Mouse (Mus musculus): ENCODE results near the gene Gm19684. TPM values are rescaled to one million over a fixed set of nuclear protein-coding genes. Genes with fewer than 3 reads are reported as not detected.
"Not testable (repeated sequence)": the region's sequence is repeated elsewhere in the genome, so short reads cannot be mapped to it uniquely, and the experiment has no call there.

The Gm19684 gene
- polyA plus RNA-seq, 1 experiment = not detected

DNA sequence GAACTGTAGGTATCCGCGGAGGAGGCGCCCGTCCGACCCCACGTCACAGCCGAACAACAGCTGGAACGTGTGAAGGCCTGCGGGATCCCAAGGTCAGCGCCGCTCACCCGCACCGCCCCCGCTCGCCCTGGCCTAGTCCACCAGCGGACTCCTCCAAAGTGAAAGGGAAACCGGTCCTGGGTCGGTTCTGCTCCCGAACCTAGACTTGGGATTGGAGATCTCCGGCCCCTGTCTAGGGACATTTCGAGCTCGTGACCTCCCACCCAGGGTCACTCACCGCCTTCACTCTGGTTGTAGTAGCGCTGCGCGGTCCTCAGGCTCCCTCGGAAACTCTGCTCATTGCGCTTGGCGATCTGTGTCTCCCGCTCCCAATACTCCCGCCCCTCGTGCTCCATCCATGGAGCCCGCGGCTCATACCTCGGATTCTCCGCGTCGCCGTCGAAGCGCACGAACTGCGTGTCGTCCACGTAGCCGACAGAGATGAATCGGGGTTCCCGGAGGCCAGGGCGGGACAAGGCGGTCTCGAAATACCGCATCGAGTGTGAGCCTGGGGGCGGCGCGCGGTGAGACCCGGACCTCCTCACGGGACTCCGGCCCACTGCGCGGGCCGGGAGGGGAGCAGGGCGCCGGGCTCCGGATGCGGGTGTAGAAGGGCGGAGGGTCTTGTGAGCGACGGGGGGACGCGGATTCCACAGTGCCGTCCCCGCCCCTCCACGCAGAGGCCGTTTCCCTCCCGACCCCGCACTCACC, 23.8 kb downstream of the Gm19684 start:
- TF ChIP-seq GATA1 (IDR thresholded peaks at IDR 0.05; ENCODE audit: low read length) (no peak), TAL1 (IDR thresholded peaks at IDR 0.05; ENCODE audit: low read length) (no peak)
- no peaks in the 10 kb centered on the region for H3K36me3 ChIP-seq (ENCODE audit: control insufficient read depth)
- H3K9me3 ChIP-seq (ENCODE audit: control insufficient read depth, low read length) = no peaks in the 10 kb centered on the region
- H3K4me1 ChIP-seq (ENCODE audit: control insufficient read depth) = no peaks in the 10 kb centered on the region; the same call in 1 of the 2 replicates
- peaks cover 23% of the 10 kb centered on the region for H3K27me3 ChIP-seq (ENCODE audit: control insufficient read depth)
- H3K4me3 ChIP-seq (replicated peaks) = no peak overlapping the region

DNA sequence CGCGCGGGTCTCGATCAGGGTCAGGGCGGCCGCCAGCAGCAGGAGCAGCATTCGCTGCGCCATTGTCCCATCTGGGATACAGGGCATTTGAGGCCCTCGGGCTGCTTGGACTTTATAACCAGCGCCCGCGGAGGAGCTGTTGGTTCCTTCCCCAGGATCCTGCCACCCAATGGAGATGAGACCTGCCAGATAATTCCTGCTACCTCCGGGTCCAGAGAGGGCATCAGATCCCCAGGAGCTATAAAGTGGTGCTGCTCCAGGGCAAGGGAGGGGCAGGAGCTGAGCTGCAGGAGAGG, 24.3 kb downstream of the Gm19684 start:
- H3K4me3 ChIP-seq (replicated peaks); H3K9me3 ChIP-seq (ENCODE audit: control insufficient read depth, low read length); H3K4me1 ChIP-seq (ENCODE audit: control insufficient read depth); H3K36me3 ChIP-seq (ENCODE audit: control insufficient read depth): not testable (repeated sequence)
- peaks cover 23% of the 10 kb centered on the region for H3K27me3 ChIP-seq (ENCODE audit: control insufficient read depth)

DNA sequence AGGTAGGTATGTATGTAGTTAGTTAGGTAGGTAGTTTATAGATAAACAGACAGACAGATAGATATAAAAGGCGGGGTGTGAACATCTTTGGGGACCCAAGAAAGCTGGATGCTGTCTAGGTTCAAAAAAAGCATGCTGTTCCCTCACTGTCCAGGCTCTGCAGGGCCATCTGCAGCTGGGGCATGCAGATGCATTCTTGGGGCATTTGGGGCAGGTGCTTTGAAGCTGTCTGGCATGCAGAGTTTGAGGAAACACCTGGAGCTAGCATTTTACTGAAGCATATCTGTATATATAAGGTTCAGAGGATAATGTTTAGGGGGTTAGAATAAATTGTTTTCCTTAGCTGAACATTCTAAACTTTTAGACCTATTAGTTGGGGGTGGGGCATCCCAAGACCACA, 25.5 kb downstream of the Gm19684 start:
- H3K27me3 ChIP-seq (ENCODE audit: control insufficient read depth) = peaks cover 23% of the 10 kb centered on the region
- H3K4me1 ChIP-seq (ENCODE audit: control insufficient read depth); H3K36me3 ChIP-seq (ENCODE audit: control insufficient read depth): not testable (repeated sequence)

DNA sequence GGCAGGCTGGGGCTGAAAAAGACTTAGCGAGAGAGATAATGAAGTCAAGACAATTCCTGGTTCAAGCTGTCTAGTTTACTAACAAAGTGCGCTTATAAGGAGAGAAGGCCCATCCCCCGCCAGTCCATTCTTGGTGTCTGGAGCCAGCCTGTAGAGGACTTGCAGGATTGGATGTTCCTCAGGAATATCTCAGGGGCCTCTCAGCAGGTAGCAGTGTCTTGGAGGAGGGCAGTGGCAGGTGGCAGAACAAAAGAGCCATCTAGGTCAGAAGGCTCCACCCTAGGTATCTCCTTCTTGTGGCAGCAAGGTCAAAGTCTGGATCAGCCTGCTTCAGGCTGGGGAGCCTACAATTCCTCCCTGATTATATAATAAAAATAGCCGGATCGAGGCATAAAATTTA, 27.0 kb downstream of the Gm19684 start:
- H3K4me3 ChIP-seq (replicated peaks); H3K36me3 ChIP-seq (ENCODE audit: control insufficient read depth); H3K9me3 ChIP-seq (ENCODE audit: control insufficient read depth, low read length); H3K4me1 ChIP-seq (ENCODE audit: control insufficient read depth): not testable (repeated sequence)
- H3K27me3 ChIP-seq (ENCODE audit: control insufficient read depth) = peaks cover 23% of the 10 kb centered on the region

More for the DNA sequence above, 25.5 kb downstream of the Gm19684 start:
- H3K9me3 ChIP-seq (ENCODE audit: control insufficient read depth, low read length); H3K4me3 ChIP-seq (replicated peaks): not testable (repeated sequence)

DNA sequence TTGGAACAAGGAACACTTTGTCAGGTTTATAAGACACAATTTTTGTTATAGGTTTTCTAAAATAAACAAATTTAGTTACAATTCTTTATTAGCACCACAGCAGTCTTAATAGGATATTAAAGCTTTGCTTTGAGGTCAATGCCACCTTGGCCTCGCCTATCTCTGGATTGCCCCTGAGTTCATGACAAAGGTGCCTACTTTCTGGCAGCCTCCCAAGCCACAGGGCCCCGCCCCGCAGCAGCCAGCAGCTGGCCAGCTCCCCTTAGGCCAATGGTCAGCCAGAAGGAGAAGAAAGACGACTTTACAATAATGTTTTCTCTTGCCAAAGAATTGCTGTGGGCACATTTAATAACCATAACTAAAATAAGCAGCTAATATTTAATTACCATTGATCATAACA, 29.7 kb downstream of the Gm19684 start:
- H3K4me3 ChIP-seq (replicated peaks); H3K9me3 ChIP-seq (ENCODE audit: control insufficient read depth, low read length); H3K36me3 ChIP-seq (ENCODE audit: control insufficient read depth); H3K4me1 ChIP-seq (ENCODE audit: control insufficient read depth): not testable (repeated sequence)
- peaks cover 12% of the 10 kb centered on the region for H3K27me3 ChIP-seq (ENCODE audit: control insufficient read depth)

DNA sequence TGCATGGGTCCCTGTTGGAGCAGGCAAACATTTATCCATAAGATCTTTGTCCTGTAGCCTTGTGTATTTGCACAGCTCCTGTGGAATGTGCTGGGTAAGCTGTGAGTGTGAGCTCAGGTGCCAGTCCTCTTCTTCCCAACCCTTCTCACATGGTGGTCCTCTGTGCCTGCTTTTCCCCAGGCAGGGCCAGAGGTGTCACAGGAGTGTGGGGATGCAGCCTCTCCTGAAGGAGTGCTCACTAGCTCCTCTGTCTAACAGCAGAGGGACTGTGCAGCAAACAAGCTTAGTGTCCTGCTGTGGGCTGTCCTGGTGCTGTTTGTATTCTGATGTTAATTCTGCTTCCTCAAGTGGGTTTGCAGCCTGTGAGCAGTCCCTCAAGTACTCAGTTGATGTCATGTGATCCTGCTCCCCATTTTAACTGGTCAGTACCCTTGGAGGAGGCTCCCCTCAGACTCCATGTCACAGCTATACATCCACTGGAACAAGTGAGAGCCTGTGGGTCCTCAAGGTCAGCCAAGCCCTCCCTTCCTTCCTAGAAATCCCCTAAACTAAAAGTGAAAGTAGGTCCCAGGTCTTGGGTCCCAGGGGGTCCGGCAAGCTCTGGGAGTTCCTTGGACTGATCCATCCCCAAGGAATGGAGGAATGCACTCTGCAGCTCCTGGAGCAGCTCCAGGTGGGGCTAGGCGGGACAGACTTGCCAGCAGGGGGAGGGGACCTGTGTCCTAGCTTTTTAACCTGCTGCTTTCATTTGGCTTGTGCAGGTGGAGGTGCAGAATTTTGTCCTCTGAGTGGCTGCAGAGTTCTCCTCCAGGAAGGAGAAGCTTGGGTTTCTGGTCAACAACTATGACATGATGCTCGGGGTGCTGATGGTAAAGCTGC, 33.0 kb downstream of the Gm19684 start:
- no peaks in the 10 kb centered on the region for H3K9me3 ChIP-seq (ENCODE audit: control insufficient read depth, low read length)
- no peak for TF ChIP-seq TAL1 (IDR thresholded peaks at IDR 0.05; ENCODE audit: low read length)
- no peak for TF ChIP-seq GATA1 (IDR thresholded peaks at IDR 0.05; ENCODE audit: low read length)
- peaks cover 28% of the 10 kb centered on the region for H3K27me3 ChIP-seq (ENCODE audit: control insufficient read depth)
- H3K4me3 ChIP-seq (replicated peaks) = no peak overlapping the region
- no peaks in the 10 kb centered on the region for H3K4me1 ChIP-seq (ENCODE audit: control insufficient read depth)
- H3K36me3 ChIP-seq (ENCODE audit: control insufficient read depth) = no peaks in the 10 kb centered on the region

DNA sequence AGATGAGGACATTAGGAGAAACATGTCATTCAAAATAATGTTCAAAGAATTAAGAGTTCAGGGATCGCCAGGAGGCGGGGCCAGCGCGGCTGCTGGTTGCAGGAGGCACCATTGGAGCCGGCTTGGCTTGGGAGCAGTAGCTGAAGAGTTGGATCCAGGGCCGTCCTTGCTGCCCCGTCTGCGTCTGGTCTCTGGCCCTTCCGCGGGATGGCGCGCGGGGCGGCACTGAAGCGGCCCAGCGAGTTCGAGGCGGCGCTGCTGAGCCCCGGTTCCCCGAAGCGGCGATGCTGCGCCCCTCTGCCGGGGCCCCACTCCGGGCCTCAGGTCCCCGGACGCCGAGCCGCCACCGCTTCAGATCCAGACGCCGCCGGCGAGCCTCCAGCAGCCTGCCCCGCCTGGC, 36.3 kb downstream of the Gm19684 start:
- H3K27me3 ChIP-seq (ENCODE audit: control insufficient read depth) = peaks cover 43% of the 10 kb centered on the region

DNA sequence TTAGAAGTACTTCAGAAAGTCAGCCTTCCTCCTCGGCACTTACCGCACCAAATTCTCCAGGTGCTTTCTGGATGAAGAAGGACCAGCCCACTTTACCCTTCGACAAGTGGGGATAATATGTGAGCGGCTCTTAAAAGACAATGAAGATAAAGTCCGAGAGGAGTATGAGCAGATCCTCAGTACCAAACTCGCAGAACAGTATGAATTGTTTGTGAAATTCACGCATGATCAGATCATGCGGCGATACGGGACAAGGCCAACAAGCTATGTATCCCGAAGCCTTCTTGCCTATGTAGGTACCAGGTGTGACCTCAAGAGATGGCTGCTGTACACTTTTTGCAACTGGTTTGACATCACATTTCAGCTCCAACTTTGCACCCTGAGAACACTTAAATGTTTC, 36.8 kb downstream of the Gm19684 start:
- not testable (repeated sequence) for H3K36me3 ChIP-seq (ENCODE audit: control insufficient read depth); H3K4me1 ChIP-seq (ENCODE audit: control insufficient read depth); H3K9me3 ChIP-seq (ENCODE audit: control insufficient read depth, low read length); H3K4me3 ChIP-seq (replicated peaks)
- H3K27me3 ChIP-seq (ENCODE audit: control insufficient read depth) = peaks cover 43% of the 10 kb centered on the region

More for the DNA sequence above, 36.3 kb downstream of the Gm19684 start:
- not testable (repeated sequence) for H3K4me3 ChIP-seq (replicated peaks); H3K4me1 ChIP-seq (ENCODE audit: control insufficient read depth); H3K36me3 ChIP-seq (ENCODE audit: control insufficient read depth); H3K9me3 ChIP-seq (ENCODE audit: control insufficient read depth, low read length)

DNA sequence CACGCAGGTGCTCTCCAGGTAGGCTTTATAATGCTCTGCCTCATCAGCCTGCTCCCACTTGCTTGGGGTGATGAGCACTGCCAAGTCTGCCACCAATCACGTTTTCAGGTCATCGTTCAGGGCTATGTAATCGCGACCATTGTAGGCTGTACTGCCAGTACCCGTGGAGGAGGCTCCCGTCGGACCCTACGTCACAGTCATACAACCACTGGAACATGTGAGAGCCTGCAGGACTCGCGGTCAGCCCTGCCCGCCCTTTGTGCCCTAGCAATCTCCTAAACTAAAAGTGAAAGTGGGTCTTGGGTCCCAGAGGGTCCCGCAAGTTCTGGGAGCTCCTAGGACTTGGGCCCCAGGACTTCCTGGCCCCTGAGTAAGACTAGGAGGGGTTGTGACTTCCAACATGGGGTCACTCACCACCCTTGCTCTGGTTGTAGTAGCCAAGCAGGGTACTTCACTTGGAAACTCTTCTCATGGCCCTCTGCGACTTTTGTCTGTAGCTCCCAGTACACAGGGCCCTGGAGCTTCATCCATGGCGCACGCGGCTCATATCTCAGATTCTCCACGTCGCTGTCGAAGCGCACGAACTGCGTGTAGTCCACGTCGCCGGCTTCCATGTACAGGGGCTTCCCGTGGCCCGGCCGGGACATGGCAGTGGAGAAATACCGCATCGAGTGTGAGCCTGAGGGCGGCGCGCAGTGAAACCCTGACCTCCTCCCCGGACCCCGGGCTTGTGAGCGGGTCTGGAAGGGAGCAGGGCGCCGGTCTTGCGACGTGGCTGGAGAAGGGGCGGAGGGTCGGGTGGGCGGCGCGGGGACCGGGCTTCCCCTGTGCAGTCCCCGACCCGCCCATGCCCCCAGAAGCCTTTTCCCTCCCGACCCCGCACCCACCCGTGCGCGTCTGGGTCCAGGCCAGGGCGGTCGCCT, 39.9 kb downstream of the Gm19684 start:
- H3K4me3 ChIP-seq (replicated peaks) = no peak overlapping the region

DNA sequence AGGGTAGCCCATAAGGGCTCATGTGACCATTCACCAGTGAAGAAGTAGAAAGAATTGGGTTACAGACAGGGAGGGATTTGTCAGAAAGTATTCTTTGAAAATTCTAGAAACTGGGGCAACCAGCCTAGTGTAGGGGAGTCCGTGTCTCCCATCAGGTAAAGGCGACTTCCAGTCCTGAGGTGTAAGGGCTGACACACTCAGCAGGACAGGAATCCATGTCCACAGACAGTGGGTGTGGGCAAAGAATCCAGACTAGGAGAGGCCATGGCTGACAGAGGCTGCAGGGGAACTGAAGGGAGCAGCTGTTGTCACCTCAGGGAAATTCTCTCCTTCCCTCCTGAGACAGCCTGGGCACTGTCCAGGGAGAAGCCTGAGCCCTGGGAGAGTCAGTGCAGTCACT, 45.4 kb downstream of the Gm19684 start:
- not testable (repeated sequence) for H3K4me3 ChIP-seq (replicated peaks); H3K9me3 ChIP-seq (ENCODE audit: control insufficient read depth, low read length); H3K36me3 ChIP-seq (ENCODE audit: control insufficient read depth); H3K4me1 ChIP-seq (ENCODE audit: control insufficient read depth)
- H3K27me3 ChIP-seq (ENCODE audit: control insufficient read depth) = peaks cover 35% of the 10 kb centered on the region

More for the DNA sequence above, 39.9 kb downstream of the Gm19684 start:
- H3K27me3 ChIP-seq (ENCODE audit: control insufficient read depth) = peaks cover 38% of the 10 kb centered on the region
- no peaks in the 10 kb centered on the region for H3K4me1 ChIP-seq (ENCODE audit: control insufficient read depth)
- H3K9me3 ChIP-seq (ENCODE audit: control insufficient read depth, low read length) = no peaks in the 10 kb centered on the region
- no peaks in the 10 kb centered on the region for H3K36me3 ChIP-seq (ENCODE audit: control insufficient read depth)
- TF ChIP-seq GATA1 (IDR thresholded peaks at IDR 0.05; ENCODE audit: low read length) (no peak), TAL1 (IDR thresholded peaks at IDR 0.05; ENCODE audit: low read length) (no peak)

Measured in erythroblast, embryonic 14.5 days (primary cell).